Mouse (Mus musculus): ENCODE measurements at regions not wholly inside any gene's neighbourhood (a gene's known extent, or its start where the extent isn't known, plus 50 kb on each side); places are given as distances from the start of the nearest gene placed in this dataset.

GRCm38 (mm10) chr9:99800076-99800475 lies 75.9 kb downstream of the Sox14 start:
- in situ Hi-C loops (cut with MboI; ENCODE audit: low sequenced_read_pairs in 2 of 2, unreplicated experiment in 2 of 2): no loop called here
- no peaks in the 10 kb centered on the region for H3K36me3 ChIP-seq (ENCODE audit: control insufficient read depth, insufficient read depth, low read length, poor library complexity, severe bottlenecking)
- no peak overlapping the region for H3K27ac ChIP-seq (ENCODE audit: insufficient read depth, low read depth, low read length, poor library complexity, severe bottlenecking)
- H3K4me3 ChIP-seq (ENCODE audit: insufficient read depth in 1 of 2, low read depth in 1 of 2, low read length in 2 of 2, poor library complexity in 1 of 2, severe bottlenecking in 1 of 2): 0 out of 4 replicates have a peak overlapping the region, but pooled peaks of 1 of the 2 experiments have one; percentile 24
- TF ChIP-seq ZC3H11A (IDR thresholded peaks at IDR 0.05; ENCODE audit: borderline replicate concordance, low read depth, low read length) (no peak), MAFK (IDR thresholded peaks at IDR 0.05; ENCODE audit: insufficient read depth, low read depth, low read length) (no peak), CHD2 (IDR thresholded peaks at IDR 0.05; ENCODE audit: low read depth, low read length) (no peak), ZNF384 (IDR thresholded peaks at IDR 0.05; ENCODE audit: low read depth, low read length) (no peak)
- H3K4me1 ChIP-seq (ENCODE audit: control insufficient read depth in 2 of 2, insufficient read depth in 2 of 2, low read length in 2 of 2, poor library complexity in 1 of 2): peaks cover 3 to 4% of the 10 kb centered on the region in 2 experiments; a peak in 2 of 4 replicates
- H3K9ac ChIP-seq (ENCODE audit: insufficient read depth, low read depth, low read length, poor library complexity, severe bottlenecking): no peak overlapping the region
- peak; percentile 4 for DNase-seq (ENCODE audit: low read depth, low spot score)
- H3K9me3 ChIP-seq (ENCODE audit: control insufficient read depth, insufficient read depth, low read depth, low read length): no peaks in the 10 kb centered on the region

DNA sequence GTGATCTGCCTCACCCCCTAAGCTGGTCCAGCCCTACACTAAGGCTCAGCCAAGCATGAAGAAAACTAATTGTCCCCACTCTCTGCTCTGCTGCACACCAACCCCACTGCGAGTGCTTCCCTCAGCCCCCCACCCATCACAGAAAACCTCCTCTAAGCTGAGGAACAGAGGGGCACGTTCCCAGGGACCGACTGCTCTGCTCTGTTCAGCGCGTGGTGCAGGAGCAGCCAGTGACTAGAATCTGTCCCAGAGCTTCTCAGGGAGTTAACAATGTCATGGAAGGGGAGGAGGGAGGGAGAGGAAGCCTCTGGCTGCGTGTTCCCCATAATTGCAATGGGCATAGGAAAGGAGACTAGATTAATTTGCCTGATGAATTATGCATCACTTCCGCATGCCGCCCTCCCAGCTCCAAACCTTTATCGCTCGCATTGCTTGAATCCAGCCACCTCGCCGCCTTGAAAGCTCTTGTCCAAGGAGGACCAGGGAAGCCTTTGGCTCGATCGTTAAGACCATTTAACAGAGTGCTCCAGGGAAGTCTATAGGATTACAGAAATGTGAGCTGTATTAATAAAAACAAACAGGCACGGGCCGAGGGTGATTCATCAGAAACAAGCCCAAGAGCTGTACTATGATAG lies 76.5 kb downstream of the Sox14 start:
- H3K4me3 ChIP-seq (ENCODE audit: insufficient read depth in 1 of 2, low read depth in 1 of 2, low read length in 2 of 2, poor library complexity in 1 of 2, severe bottlenecking in 1 of 2): peak overlapping the region in 1 of 2 experiments; percentile 24; a peak in 1 of 4 replicates
- no peak overlapping the region for H3K27ac ChIP-seq (ENCODE audit: insufficient read depth, low read depth, low read length, poor library complexity, severe bottlenecking)
- H3K4me1 ChIP-seq (ENCODE audit: control insufficient read depth in 2 of 2, insufficient read depth in 2 of 2, low read length in 2 of 2, poor library complexity in 1 of 2): peaks cover 3 to 4% of the 10 kb centered on the region in 2 experiments; a peak in 2 of 4 replicates
- H3K36me3 ChIP-seq (ENCODE audit: control insufficient read depth, insufficient read depth, low read length, poor library complexity, severe bottlenecking): no peaks in the 10 kb centered on the region
- TF ChIP-seq HCFC1 (IDR thresholded peaks at IDR 0.05; ENCODE audit: borderline replicate concordance, insufficient read depth, low read length) (no peak), ZC3H11A (IDR thresholded peaks at IDR 0.05; ENCODE audit: borderline replicate concordance, low read depth, low read length) (no peak), ZNF384 (IDR thresholded peaks at IDR 0.05; ENCODE audit: low read depth, low read length) (no peak), MAFK (IDR thresholded peaks at IDR 0.05; ENCODE audit: insufficient read depth, low read depth, low read length) (no peak), CHD2 (IDR thresholded peaks at IDR 0.05; ENCODE audit: low read depth, low read length) (no peak)
- in situ Hi-C loops (cut with MboI; ENCODE audit: low sequenced_read_pairs in 2 of 2, unreplicated experiment in 2 of 2): no loop called here
- no peaks in the 10 kb centered on the region for H3K9me3 ChIP-seq (ENCODE audit: control insufficient read depth, insufficient read depth, low read depth, low read length)
- DNase-seq (ENCODE audit: low read depth, low spot score): no peak
- H3K9ac ChIP-seq (ENCODE audit: insufficient read depth, low read depth, low read length, poor library complexity, severe bottlenecking): no peak overlapping the region

DNA sequence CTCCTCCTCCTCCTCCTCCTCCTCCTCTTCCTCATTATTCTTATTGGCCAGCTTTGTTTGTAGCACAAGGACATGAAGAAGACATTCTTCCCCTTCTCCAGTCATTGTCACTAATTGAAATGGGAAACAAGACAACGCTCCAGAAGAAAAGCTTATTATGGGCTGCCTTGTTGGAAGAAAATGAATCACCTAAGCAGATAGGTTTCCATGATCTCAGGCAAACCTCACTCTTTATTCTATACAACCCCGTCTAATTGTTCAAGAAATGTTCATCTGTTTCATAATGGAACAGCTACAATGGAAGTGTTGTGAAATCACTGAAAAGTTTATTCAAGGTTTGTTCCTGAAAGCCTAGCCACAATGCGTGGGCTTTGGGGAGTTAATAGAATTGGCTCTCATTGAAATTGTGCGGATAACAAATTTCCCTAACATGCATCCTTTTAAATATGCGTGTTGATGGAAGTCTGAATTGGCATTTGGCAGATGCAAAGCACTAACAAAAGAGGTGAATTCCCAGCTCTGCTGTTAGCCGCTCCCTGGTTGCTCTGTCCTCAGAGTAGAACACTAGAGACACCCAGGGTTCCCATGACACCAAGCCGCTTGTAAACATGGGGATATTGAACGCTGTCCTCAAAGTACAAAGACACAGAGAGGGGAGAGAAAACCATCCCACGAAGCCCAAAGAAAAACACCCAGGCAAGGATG lies 78.8 kb downstream of the Sox14 start:
- Histone ChIP-seq H3K36me3 (ENCODE audit: control insufficient read depth, insufficient read depth, low read length, poor library complexity, severe bottlenecking) (no peaks in the 10 kb centered on the region), H3K4me1 (ENCODE audit: control insufficient read depth in 2 of 2, insufficient read depth in 2 of 2, low read length in 2 of 2, poor library complexity in 1 of 2) (peaks cover 3 to 4% of the 10 kb centered on the region in 2 experiments; a peak in 2 of 4 replicates), H3K4me3 (ENCODE audit: insufficient read depth in 1 of 2, low read depth in 1 of 2, low read length in 2 of 2, poor library complexity in 1 of 2, severe bottlenecking in 1 of 2) (no peak overlapping the region), H3K9me3 (ENCODE audit: control insufficient read depth, insufficient read depth, low read depth, low read length) (no peaks in the 10 kb centered on the region), H3K9ac (ENCODE audit: insufficient read depth, low read depth, low read length, poor library complexity, severe bottlenecking) (no peak overlapping the region), H3K27ac (ENCODE audit: insufficient read depth, low read depth, low read length, poor library complexity, severe bottlenecking) (no peak overlapping the region)
- DNase-seq (ENCODE audit: low read depth, low spot score): no peak
- in situ Hi-C loops (cut with MboI; ENCODE audit: low sequenced_read_pairs in 2 of 2, unreplicated experiment in 2 of 2): no loop called here
- TF ChIP-seq ZC3H11A (IDR thresholded peaks at IDR 0.05; ENCODE audit: borderline replicate concordance, low read depth, low read length) (no peak), HCFC1 (IDR thresholded peaks at IDR 0.05; ENCODE audit: borderline replicate concordance, insufficient read depth, low read length) (no peak), CHD2 (IDR thresholded peaks at IDR 0.05; ENCODE audit: low read depth, low read length) (no peak), MAFK (IDR thresholded peaks at IDR 0.05; ENCODE audit: insufficient read depth, low read depth, low read length) (no peak), ZNF384 (IDR thresholded peaks at IDR 0.05; ENCODE audit: low read depth, low read length) (no peak)

DNA sequence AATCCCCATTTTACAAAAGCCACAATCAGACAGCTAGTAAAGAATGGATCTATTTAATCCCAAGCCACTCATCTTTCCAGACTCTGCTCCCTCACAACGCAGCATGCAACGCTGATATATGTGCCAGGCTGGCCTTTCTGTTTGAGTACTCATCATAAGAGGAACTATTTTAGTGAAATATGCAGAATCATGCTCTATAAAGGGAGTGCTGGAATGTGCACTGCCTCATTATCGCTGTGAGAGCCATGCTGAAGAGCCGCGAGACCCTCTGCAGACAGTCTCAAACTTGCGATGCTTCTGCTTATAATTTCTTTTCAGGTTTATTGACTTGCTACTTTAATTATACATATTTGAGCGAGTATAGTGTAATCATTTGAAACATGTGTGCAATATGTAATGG lies 75.6 kb upstream of the Cldn18 start:
- Histone ChIP-seq H3K9me3 (ENCODE audit: control insufficient read depth, insufficient read depth, low read depth, low read length) (no peaks in the 10 kb centered on the region), H3K9ac (ENCODE audit: insufficient read depth, low read depth, low read length, poor library complexity, severe bottlenecking) (no peak overlapping the region), H3K27ac (ENCODE audit: insufficient read depth, low read depth, low read length, poor library complexity, severe bottlenecking) (no peak overlapping the region), H3K4me1 (ENCODE audit: control insufficient read depth in 2 of 2, insufficient read depth in 2 of 2, low read length in 2 of 2, poor library complexity in 1 of 2) (no peaks in the 10 kb centered on the region), H3K36me3 (ENCODE audit: control insufficient read depth, insufficient read depth, low read length, poor library complexity, severe bottlenecking) (no peaks in the 10 kb centered on the region), H3K4me3 (ENCODE audit: insufficient read depth in 1 of 2, low read depth in 1 of 2, low read length in 2 of 2, poor library complexity in 1 of 2, severe bottlenecking in 1 of 2) (no peak overlapping the region)
- TF ChIP-seq ZNF384 (IDR thresholded peaks at IDR 0.05; ENCODE audit: low read depth, low read length): no peak
- no peak for TF ChIP-seq CHD2 (IDR thresholded peaks at IDR 0.05; ENCODE audit: low read depth, low read length)
- TF ChIP-seq HCFC1 (IDR thresholded peaks at IDR 0.05; ENCODE audit: borderline replicate concordance, insufficient read depth, low read length): no peak
- TF ChIP-seq MAFK (IDR thresholded peaks at IDR 0.05; ENCODE audit: insufficient read depth, low read depth, low read length): no peak
- TF ChIP-seq ZC3H11A (IDR thresholded peaks at IDR 0.05; ENCODE audit: borderline replicate concordance, low read depth, low read length): no peak
- DNase-seq (ENCODE audit: low read depth, low spot score): no peak
- in situ Hi-C loops (cut with MboI; ENCODE audit: low sequenced_read_pairs in 2 of 2, unreplicated experiment in 2 of 2): no loop called here
